Mouse (Mus musculus) urinary bladder, postnatal 36 days (tissue): ENCODE measurements at regions not wholly inside any gene's neighbourhood (a gene's known extent, or its start where the extent isn't known, plus 50 kb on each side); places are given as distances from the start of the nearest gene placed in this dataset.
A peak's percentile ranks its signal among the peaks of the same experiment; 100 is the strongest.

Source experiments
- DNase-seq, 2 experiments: peaks; one replicate each; pipeline ENCODE4 v3.0.0; 2022; ENCODE audit warnings: low spot score in 2 of 2, mixed read lengths in 1 of 2

- DNase-seq, result no peak
These were observed 1677.5 kb upstream of the Pcdh10 start for GRCm38 (mm10) chr3:43700711-43701110.

- peak in 1 of 2 experiments; percentile 5 for DNase-seq
These were observed 1658.3 kb upstream of the Pcdh10 start for GRCm38 (mm10) chr3:43719768-43720383.
